Mouse (Mus musculus): ENCODE results near the gene Dsn1. TPM values are rescaled to one million over a fixed set of nuclear protein-coding genes. Genes with fewer than 3 reads are reported as not detected.
A peak's percentile ranks its signal among the peaks of the same experiment; 100 is the strongest.

The Dsn1 gene
- polyA plus RNA-seq, 1 experiment from 2014 or later = 20.4 TPM

DNA sequence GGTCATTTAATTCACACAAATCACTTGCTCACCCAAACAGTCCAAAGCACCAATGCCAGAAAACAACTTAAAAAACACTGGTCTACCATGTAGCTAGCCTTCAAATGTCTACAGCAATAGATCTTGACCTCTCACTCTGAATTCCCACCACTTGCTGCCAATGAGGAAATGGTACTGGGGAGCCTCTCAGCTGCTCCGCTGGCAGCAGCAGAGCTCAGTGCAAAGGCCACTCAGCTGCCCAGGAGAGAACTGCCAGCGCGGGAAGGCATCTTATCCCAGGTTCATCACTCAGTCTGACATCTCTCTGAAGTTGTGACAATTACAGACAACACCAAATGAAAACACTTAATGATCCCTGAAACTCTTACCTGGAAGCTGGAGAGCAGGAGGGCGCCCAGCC is 4.6 kb downstream of the Dsn1 start:
- 79% methylated on average over 4 of the region's 4 CpGs for WGBS
- no peak overlapping the region for H3K4me3 ChIP-seq (replicated peaks; ENCODE audit: low read depth, low read length)
- no peaks in the 10 kb centered on the region for H3K27me3 ChIP-seq (ENCODE audit: insufficient read depth, low read length)
- no peak overlapping the region for H3K4me2 ChIP-seq (ENCODE audit: low read length)
- H3K4me1 ChIP-seq (replicated peaks; ENCODE audit: insufficient read depth, low read length) = peaks cover 7% of the 10 kb centered on the region
- no peak for TF ChIP-seq CTCF (IDR thresholded peaks at IDR 0.05; ENCODE audit: low read depth)
- ATAC-seq (replicated peaks; ENCODE audit: low FRiP score, low read depth) = no peak
- H3K27ac ChIP-seq = no peak overlapping the region
- H3K9me3 ChIP-seq (replicated peaks; ENCODE audit: low read length) = no peaks in the 10 kb centered on the region
- H3K36me3 ChIP-seq (ENCODE audit: insufficient read depth, low read length) = no peaks in the 10 kb centered on the region
- H3K9ac ChIP-seq (ENCODE audit: low read depth, low read length) = no peak overlapping the region
- DNase-seq (ENCODE audit: low spot score) = no peak

DNA sequence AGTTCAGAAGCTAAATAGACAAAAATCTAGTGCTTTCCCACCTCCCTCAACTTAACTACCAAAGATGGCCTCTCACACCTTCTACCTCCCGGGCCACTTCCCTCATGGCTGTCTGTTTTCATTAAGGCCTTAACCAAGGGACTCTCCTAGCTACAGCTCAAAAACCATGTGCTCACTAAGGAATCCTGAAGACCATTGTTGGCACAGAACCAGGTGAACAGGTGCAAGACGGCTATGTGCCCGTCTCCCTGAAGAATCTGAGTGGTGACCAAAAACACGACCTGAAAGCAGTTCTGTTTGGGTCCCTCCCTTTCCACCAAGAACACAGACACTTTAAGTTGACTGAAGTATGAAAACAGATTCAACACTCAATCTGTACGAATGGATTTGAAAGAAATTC is 8.7 kb downstream of the Dsn1 start:
- DNase-seq (ENCODE audit: low spot score) = no peak
- Histone ChIP-seq H3K4me1 (replicated peaks; ENCODE audit: insufficient read depth, low read length) (no peaks in the 10 kb centered on the region), H3K27ac (no peak overlapping the region), H3K9me3 (replicated peaks; ENCODE audit: low read length) (no peaks in the 10 kb centered on the region), H3K36me3 (ENCODE audit: insufficient read depth, low read length) (peaks cover 12% of the 10 kb centered on the region; the same call in 1 of the 2 replicates), H3K27me3 (ENCODE audit: insufficient read depth, low read length) (no peaks in the 10 kb centered on the region), H3K4me2 (ENCODE audit: low read length) (no peak overlapping the region), H3K4me3 (replicated peaks; ENCODE audit: low read depth, low read length) (no peak overlapping the region), H3K9ac (ENCODE audit: low read depth, low read length) (no peak overlapping the region)
- WGBS = 88% methylated on average over 5 of the region's 5 CpGs
- no peak for ATAC-seq (replicated peaks; ENCODE audit: low FRiP score, low read depth)
- no peak for TF ChIP-seq CTCF (IDR thresholded peaks at IDR 0.05; ENCODE audit: low read depth)

DNA sequence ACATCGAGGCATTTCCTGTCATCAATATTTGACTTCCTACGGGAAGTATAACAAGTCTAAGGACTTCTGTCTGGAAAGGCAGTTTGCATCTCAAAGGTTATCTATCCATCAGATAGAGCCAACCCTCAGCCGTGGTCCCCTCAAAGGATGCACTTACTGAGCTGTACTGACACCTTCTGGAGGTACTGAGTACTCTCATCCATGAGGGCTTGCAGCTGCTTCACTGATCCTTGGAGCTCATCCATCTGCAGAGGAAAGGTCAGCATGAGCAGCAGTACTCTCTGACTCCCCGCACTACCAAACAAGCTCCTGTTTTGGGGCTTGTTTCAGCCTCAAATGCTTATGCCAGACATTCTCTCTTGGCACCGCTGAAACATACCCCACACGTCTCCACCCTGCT is 10.4 kb downstream of the Dsn1 start:
- TF ChIP-seq CTCF (IDR thresholded peaks at IDR 0.05; ENCODE audit: low read depth) = peak; percentile 82
- peak; percentile 58 for ATAC-seq (replicated peaks; ENCODE audit: low FRiP score, low read depth)
- Histone ChIP-seq H3K27ac (no peak overlapping the region), H3K4me1 (replicated peaks; ENCODE audit: insufficient read depth, low read length) (no peaks in the 10 kb centered on the region), H3K9me3 (replicated peaks; ENCODE audit: low read length) (no peaks in the 10 kb centered on the region), H3K27me3 (ENCODE audit: insufficient read depth, low read length) (no peaks in the 10 kb centered on the region), H3K4me3 (replicated peaks; ENCODE audit: low read depth, low read length) (no peak overlapping the region), H3K4me2 (ENCODE audit: low read length) (no peak overlapping the region), H3K36me3 (ENCODE audit: insufficient read depth, low read length) (peaks cover 12% of the 10 kb centered on the region; the same call in 1 of the 2 replicates), H3K9ac (ENCODE audit: low read depth, low read length) (no peak overlapping the region)
- WGBS = 49% methylated on average over 6 of the region's 6 CpGs
- DNase-seq (ENCODE audit: low spot score) = peak; percentile 92

DNA sequence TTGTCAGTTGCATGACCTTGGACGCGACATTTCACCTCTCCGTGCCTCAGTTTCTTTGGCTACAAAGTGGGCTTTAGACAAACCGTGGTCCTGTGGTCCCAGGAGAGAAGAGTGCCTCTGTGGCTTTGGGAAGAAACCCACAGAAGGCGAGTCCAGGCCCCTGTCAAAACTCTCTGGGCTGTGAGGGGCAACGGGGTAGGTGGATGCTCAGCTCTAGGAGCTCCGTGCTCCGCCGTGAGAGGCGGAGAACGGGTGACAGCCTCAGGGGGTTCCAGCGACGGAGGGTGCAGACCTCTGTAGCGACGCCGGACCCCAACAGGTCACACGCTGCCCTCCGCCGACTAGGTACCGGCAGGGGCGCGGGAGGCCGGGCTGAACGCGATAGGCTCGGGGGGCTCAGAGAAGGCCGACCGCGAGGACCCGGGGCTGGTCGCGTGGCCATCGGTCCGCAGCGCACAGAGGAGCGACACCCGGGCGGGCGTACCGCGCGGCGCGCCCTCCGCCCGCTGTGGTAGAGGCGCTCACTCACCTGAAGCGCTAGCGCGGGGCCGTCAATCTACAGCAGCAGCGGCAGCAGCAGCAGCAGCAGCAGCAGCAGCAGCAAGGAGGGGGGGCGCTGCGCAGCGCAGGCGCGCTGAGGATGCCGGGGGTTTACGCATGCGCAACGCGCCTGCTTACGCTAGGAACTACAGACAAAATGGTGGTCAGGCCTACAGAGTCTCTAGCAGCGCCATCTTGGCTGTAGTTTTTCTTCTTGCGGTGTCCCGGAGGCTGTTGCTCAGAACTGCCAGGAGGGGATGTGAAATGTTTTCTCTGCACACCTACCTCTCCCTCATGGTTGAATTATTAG is 15.3 kb downstream of the Dsn1 start, which contains the start of gene Ndrg3:
Ndrg3 (minus strand) TSS at position 587 of the 850 bp plus-strand sequence.
- peak within 1 kb of the TSS; percentile 96 for H3K4me2 ChIP-seq (ENCODE audit: low read length)
- H3K4me1 ChIP-seq (replicated peaks; ENCODE audit: insufficient read depth, low read length) = peaks cover 4% of the 10 kb centered on the region; the same call in 1 of the 2 replicates
- TF ChIP-seq CTCF (IDR thresholded peaks at IDR 0.05; ENCODE audit: low read depth) = peak; percentile 55
- H3K9ac ChIP-seq (ENCODE audit: low read depth, low read length) = peak within 1 kb of the TSS; percentile 86
- H3K4me3 ChIP-seq (replicated peaks; ENCODE audit: low read depth, low read length) = peak within 1 kb of the TSS; percentile 89
- peak; percentile 94 for ATAC-seq (replicated peaks; ENCODE audit: low FRiP score, low read depth)
- H3K27ac ChIP-seq = peak within 1 kb of the TSS; percentile 72; the same call in 1 of the 2 replicates
- DNase-seq (ENCODE audit: low spot score) = peak; percentile 99
- under 1% methylated on average over 65 of the region's 66 CpGs for WGBS
- no peaks in the 10 kb centered on the region for H3K9me3 ChIP-seq (replicated peaks; ENCODE audit: low read length)
- H3K36me3 ChIP-seq (ENCODE audit: insufficient read depth, low read length) = peaks cover 12% of the 10 kb centered on the region; the same call in 1 of the 2 replicates
- H3K27me3 ChIP-seq (ENCODE audit: insufficient read depth, low read length) = no peaks in the 10 kb centered on the region

DNA sequence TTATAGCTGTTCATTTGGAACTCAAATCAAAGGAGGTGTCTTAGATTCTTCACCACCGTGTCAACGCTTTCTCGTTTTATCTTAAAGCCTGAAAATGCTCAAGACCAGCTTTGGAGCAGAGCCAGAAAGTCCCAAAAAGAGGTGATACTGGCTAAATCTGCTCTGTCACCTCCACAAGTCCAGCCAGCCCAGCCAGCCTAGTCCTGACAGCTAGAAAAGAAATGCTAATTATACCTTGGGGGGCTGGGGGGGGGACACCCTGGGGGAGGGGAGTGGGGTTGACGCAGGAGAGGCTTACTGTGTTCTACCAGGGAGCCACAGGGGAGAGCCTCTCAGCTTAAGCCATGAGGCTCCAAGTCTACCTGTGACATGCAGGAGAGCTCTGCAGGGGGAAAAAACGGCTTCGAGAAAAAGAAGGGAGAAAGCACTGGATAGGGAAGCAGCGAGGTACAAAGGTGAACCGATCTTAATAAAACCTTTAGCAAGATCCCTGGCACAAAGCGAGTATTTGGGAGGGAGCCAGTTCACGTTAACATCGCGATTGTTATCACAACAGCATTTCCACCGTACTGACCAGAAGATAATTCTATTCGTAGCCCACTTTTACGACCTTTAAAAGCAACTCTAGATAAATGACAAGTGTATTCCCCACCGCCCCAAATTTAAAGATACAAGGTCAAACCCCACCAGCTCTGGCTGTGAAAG is 16.1 kb downstream of the Dsn1 start:
- peak overlapping the region; percentile 86 for H3K9ac ChIP-seq (ENCODE audit: low read depth, low read length)
- H3K27me3 ChIP-seq (ENCODE audit: insufficient read depth, low read length) = no peaks in the 10 kb centered on the region
- no peak for TF ChIP-seq CTCF (IDR thresholded peaks at IDR 0.05; ENCODE audit: low read depth)
- no peak for ATAC-seq (replicated peaks; ENCODE audit: low FRiP score, low read depth)
- peak overlapping the region; percentile 89 for H3K4me3 ChIP-seq (replicated peaks; ENCODE audit: low read depth, low read length)
- DNase-seq (ENCODE audit: low spot score) = no peak
- peak overlapping the region; percentile 96 for H3K4me2 ChIP-seq (ENCODE audit: low read length)
- 6% methylated on average over 16 of the region's 16 CpGs for WGBS
- H3K9me3 ChIP-seq (replicated peaks; ENCODE audit: low read length) = no peaks in the 10 kb centered on the region
- peaks cover 4% of the 10 kb centered on the region; the same call in 1 of the 2 replicates for H3K4me1 ChIP-seq (replicated peaks; ENCODE audit: insufficient read depth, low read length)
- H3K27ac ChIP-seq = 0 out of 2 replicates have a peak overlapping the region, but pooled peaks have one; percentile 22
- peaks cover 9% of the 10 kb centered on the region; the same call in 1 of the 2 replicates for H3K36me3 ChIP-seq (ENCODE audit: insufficient read depth, low read length)

DNA sequence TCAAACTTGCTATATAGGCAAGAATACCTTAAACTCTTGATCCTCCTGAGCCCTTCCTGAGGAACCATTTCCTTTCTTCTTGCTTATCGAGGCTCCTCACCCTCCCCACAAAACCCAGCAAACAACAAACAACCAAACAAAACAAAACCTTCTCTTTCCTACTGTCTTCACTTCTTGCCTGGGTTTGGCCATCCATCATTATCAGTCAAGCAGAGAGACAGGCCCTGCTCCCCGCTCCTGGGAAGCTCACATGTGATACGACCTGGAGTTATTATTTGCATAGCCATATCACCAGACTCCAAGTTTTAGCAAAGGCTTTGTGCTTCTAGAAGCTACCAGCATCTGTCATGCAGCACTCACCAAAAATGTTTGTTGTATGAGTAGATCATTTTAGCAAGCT is 19.6 kb downstream of the Dsn1 start:
- ATAC-seq (replicated peaks; ENCODE audit: low FRiP score, low read depth) (no peak), DNase-seq (ENCODE audit: low spot score) (no peak)

More for the DNA sequence above, 19.6 kb downstream of the Dsn1 start:
- no peak overlapping the region for H3K27ac ChIP-seq
- no peaks in the 10 kb centered on the region for H3K27me3 ChIP-seq (ENCODE audit: insufficient read depth, low read length)
- H3K9ac ChIP-seq (ENCODE audit: low read depth, low read length) = no peak overlapping the region
- no peaks in the 10 kb centered on the region for H3K36me3 ChIP-seq (ENCODE audit: insufficient read depth, low read length)
- no peak overlapping the region for H3K4me2 ChIP-seq (ENCODE audit: low read length)
- no peak for TF ChIP-seq CTCF (IDR thresholded peaks at IDR 0.05; ENCODE audit: low read depth)
- no peak overlapping the region for H3K4me3 ChIP-seq (replicated peaks; ENCODE audit: low read depth, low read length)
- H3K9me3 ChIP-seq (replicated peaks; ENCODE audit: low read length) = no peaks in the 10 kb centered on the region
- 67% methylated on average over 3 of the region's 3 CpGs for WGBS
- peaks cover 4% of the 10 kb centered on the region; the same call in 1 of the 2 replicates for H3K4me1 ChIP-seq (replicated peaks; ENCODE audit: insufficient read depth, low read length)
